Mouse (Mus musculus) heart, adult 11 months (tissue): ENCODE results near the gene Slc44a5.

Experiments
- DNase-seq: peaks from one replicate; pipeline ENCODE4 v3.0.0; 2022

The Slc44a5 gene

GRCm38 (mm10) chr3:153973171-153973948, at the start of gene Slc44a5:
Gene Slc44a5, plus strand, starts transcription at chr3:153973436.
- DNase-seq, result peak; percentile 79

- DNase-seq, result no peak
These were observed 46.9 kb upstream of the Slc44a5 start for GRCm38 (mm10) chr3:153926333-153926732.

GRCm38 (mm10) chr3:153929526-153929925, 43.7 kb upstream of the Slc44a5 start:
- DNase-seq, result peak; percentile 64

GRCm38 (mm10) chr3:153932461-153932860, 40.8 kb upstream of the Slc44a5 start:
- DNase-seq, result no peak

- peak; percentile 91 for DNase-seq
These were observed 37.4 kb upstream of the Slc44a5 start for GRCm38 (mm10) chr3:153935878-153936277.

GRCm38 (mm10) chr3:153937116-153937810, 36.0 kb upstream of the Slc44a5 start:
- DNase-seq, result no peak

- DNase-seq, result no peak
These were observed 33.2 kb upstream of the Slc44a5 start for GRCm38 (mm10) chr3:153940021-153940420.

GRCm38 (mm10) chr3:153940486-153940885, 32.8 kb upstream of the Slc44a5 start:
- no peak for DNase-seq

GRCm38 (mm10) chr3:153941613-153942012, 31.6 kb upstream of the Slc44a5 start:
- DNase-seq, result peak; percentile 92

GRCm38 (mm10) chr3:153943003-153943640, 30.1 kb upstream of the Slc44a5 start:
- DNase-seq, result no peak

GRCm38 (mm10) chr3:153943901-153944334, 29.3 kb upstream of the Slc44a5 start:
- no peak for DNase-seq

GRCm38 (mm10) chr3:153944335-153944990, 28.8 kb upstream of the Slc44a5 start, which contains the start of gene Acadm:
Gene Acadm, minus strand, starts transcription at chr3:153944632.
- DNase-seq, result peak; percentile 100

GRCm38 (mm10) chr3:153947271-153947670, 26.0 kb upstream of the Slc44a5 start:
- DNase-seq, result no peak

GRCm38 (mm10) chr3:153948176-153948575, 25.1 kb upstream of the Slc44a5 start:
- DNase-seq, result no peak

- no peak for DNase-seq
These were observed 15.3 kb upstream of the Slc44a5 start for GRCm38 (mm10) chr3:153957916-153958315.

- DNase-seq, result peak; percentile 77
These were observed 14.1 kb upstream of the Slc44a5 start for GRCm38 (mm10) chr3:153959035-153959730.

GRCm38 (mm10) chr3:153959731-153960207, 13.5 kb upstream of the Slc44a5 start:
- DNase-seq, result peak; percentile 68

GRCm38 (mm10) chr3:153960884-153961283, 12.4 kb upstream of the Slc44a5 start:
- DNase-seq, result peak; percentile 75

GRCm38 (mm10) chr3:153961632-153962389, 11.4 kb upstream of the Slc44a5 start:
- peak; percentile 87 for DNase-seq

GRCm38 (mm10) chr3:153967447-153967846, 5.8 kb upstream of the Slc44a5 start:
- DNase-seq, result peak; percentile 72

- peak; percentile 27 for DNase-seq
These were observed 4.7 kb upstream of the Slc44a5 start for GRCm38 (mm10) chr3:153968549-153968948.
